Mouse (Mus musculus) frontal cortex, postnatal 25 days (tissue): ENCODE results near the gene Sh3gl2.

Experiments
- DNase-seq, 2 experiments: peaks; one replicate each; pipeline ENCODE4 v3.0.0; 2022; ENCODE audit warnings: low spot score in 2 of 2

Gene Sh3gl2

GRCm38 (mm10) chr4:85232386-85233381 lies 27.8 kb downstream of the Sh3gl2 start:
- DNase-seq: no peak

DNA sequence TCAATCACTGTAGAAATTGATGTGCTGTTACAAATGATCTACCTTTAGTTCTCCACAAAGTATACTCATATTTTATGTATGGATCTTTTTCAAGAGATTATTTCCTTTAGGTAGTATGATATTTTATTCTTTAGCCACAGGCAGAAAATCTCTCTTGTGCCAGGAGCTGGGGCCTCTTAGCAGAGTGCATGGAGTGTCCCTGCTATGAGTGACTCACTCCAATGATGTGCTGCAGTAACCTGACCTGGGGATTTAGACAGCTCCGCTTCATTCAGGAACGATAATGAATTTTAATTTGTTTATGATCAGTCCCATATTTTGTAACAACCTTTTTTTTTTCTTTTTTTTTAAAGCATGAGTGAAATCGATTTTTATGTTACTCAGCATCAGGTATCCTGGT lies 36.7 kb downstream of the Sh3gl2 start:
- DNase-seq: no peak

- DNase-seq: no peak
These were observed 37.6 kb downstream of the Sh3gl2 start for GRCm38 (mm10) chr4:85242562-85242961.

DNA sequence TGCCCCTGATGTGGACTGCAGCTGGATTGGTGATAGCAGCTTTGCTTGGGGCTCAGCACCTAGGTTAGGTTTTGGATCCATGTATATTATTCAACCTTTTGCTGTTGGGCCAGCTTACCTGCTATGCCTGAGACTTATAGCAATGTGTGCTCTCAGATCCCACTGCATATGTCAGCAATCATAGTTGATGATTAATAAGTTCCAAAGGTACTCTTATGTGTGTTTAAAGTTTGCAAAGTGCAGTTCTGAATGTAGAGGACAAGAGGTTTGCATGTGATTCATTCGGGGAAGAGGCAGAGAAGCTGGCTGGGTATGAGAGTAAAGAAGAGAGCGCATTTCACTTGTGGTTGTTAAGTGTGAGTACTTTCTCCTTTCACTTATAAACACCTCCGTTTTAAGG lies 43.7 kb downstream of the Sh3gl2 start:
- no peak for DNase-seq

DNA sequence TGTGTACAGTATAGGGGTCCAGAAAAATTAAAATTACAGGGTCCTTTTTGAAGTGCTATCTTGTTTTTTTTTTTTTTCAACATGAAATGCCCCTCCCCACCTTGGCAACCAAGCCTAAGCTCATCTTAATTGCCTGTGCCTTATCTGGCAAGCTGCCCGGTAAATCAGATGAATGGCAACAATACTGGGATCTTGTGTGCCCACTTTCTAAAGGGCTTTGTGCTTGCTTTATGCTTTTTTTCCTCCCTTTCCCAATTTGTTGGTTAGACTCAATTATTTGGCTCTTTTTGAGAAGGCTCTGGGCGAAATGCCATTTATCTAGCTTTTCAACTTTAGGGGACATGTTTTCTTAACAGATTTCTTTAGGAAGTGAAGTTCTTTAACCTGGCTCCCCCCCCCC lies 45.3 kb downstream of the Sh3gl2 start:
- DNase-seq: no peak

GRCm38 (mm10) chr4:85250786-85251185 lies 45.9 kb downstream of the Sh3gl2 start:
- no peak for DNase-seq

GRCm38 (mm10) chr4:85255771-85256389 lies 51.0 kb downstream of the Sh3gl2 start:
- DNase-seq: no peak

- DNase-seq: no peak
These were observed 51.7 kb downstream of the Sh3gl2 start for GRCm38 (mm10) chr4:85256461-85257202.

DNA sequence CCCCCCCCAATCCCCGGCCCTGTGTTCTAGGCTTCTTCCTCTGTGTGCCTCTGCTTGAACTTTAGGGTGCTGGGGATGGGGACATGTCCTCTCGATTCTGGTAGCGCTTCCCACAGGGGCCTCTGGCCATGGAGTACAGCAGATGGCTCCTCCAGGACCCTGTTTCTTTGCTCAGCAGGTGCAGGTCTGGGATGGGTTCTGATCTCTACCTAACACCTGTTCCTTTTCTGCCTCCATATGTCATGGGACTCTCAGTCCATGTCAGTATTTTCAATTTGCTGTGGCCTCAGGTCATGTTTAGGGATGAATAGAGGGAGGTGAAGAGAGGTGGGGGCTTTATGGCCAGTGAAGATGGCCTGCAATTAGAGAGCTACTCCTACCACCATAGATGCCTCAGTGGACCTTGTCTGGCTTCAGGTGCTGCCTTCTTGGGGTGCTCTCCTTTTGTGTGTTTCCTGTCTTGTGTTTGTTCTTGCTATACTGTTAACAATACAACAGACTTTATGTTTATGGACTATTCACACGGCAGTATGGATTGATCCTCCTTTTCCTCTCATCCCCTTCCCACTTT lies 52.9 kb downstream of the Sh3gl2 start:
- DNase-seq: no peak

GRCm38 (mm10) chr4:85260687-85261658 lies 56.0 kb downstream of the Sh3gl2 start:
- peak in 1 of 2 experiments; percentile 28 for DNase-seq

DNA sequence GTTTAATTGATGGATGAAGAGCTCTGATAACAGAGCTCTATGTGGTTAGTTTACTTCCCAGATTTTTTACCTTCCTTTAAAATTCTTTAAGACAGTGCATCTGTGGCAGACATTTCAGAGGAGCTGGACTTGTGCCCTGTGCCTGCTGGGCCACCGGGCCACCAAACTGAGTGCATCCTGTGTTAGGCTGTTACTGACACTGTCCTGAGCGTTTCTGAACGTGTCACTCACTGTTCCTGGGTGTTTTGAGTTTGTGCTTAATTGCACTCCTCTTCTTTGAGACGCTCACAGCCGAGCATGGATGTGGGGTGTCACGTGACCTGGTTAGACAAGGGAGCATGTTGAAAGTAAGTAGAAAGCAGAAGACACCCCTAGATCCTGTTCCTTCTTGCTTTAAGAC lies 57.2 kb downstream of the Sh3gl2 start:
- DNase-seq: no peak

GRCm38 (mm10) chr4:85262606-85263005 lies 57.7 kb downstream of the Sh3gl2 start:
- no peak for DNase-seq

DNA sequence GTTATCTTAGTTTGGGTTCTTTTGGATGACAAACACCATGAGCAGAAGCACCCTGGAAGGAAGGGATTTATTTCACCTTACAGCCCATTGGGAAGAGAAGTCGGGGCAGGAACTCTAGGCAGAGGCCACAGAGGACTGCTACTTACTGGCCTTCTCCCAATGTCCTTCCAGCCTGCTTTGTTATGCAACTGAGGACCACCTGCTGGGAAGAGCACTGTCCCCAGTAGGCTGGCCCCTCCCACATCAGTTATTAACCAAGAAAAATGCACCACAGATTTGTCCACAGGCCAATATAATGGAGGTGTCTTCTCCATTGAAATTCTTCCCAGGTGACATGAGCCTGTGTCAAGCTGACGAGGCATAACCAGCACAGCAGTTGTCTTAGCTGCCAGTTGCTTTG lies 62.5 kb downstream of the Sh3gl2 start:
- DNase-seq: no peak

- no peak for DNase-seq
These were observed 68.0 kb downstream of the Sh3gl2 start for GRCm38 (mm10) chr4:85272877-85273276.

DNA sequence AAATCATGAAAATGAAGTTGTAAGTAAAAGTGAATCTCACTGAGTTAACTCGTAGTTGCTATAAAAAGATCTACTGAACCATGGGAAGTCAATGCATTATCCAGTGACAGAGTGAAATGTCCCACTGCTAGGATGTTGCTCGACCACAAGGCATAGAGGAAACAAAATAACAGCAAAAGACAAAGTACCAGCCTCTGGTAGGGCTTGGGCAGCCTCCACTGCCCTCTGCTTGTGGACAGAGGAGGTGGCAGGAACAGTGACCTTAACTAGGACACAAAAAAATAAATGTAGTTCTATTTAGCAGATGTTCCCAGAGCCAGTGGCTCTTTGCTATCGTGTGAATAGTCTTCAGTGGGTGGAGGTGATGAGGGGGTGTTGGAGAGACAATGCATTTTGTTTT lies 68.5 kb downstream of the Sh3gl2 start:
- no peak for DNase-seq

DNA sequence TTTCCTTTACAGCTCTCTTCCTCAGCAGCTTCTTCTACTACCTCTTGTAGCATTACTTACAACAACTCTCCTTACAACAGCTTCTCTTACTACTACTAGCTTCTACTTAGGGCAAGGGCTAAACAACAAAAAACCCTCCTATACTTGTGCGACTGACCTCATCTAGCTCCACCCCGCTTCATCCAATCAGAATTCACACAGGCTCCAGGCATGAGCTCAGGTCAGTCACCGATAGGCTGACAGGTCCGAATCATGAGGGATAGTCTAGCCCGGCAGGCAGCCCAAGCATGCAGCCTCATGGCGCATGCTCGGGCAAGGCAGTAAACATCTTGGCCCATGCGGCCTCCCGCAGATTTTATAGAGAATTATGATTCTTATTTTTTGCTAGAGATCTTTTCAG lies 78.2 kb downstream of the Sh3gl2 start:
- DNase-seq: no peak

DNA sequence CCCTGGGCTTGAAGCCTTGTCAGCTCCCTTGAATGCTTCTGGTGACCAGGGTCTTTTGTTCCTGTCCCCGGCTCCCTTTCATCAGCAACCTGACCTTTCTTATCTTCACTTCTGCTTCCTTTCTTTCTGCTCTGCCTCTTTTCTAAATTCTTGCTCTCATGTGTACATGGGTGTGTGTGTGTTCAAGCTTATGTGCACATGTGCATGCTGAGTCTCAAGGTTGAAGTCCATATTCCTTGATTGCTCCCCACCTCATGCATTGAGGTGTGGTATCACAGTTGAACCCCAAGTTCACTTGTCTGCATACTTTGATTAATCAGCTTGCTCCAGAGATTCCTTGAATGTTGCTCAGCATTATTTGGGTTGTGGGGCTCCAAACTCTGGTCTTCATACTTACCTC lies 85.1 kb downstream of the Sh3gl2 start:
- DNase-seq: no peak

GRCm38 (mm10) chr4:85291296-85291695 lies 86.4 kb downstream of the Sh3gl2 start:
- no peak for DNase-seq

GRCm38 (mm10) chr4:85293368-85293767 lies 88.4 kb downstream of the Sh3gl2 start:
- no peak for DNase-seq

GRCm38 (mm10) chr4:85300610-85301405 lies 95.9 kb downstream of the Sh3gl2 start:
- DNase-seq: no peak
